8 mouse cellular contexts compared by ENCODE assay signal in genomic region chr7:113607928-113608327, GRCm38 (mm10).
DNase-seq lines count a peak whose midpoint lies in the region; ATAC-seq and TF ChIP-seq lines count a peak whose summit lies in the region.

No protein-coding gene starts in this region.

- no peak overlapping the region for H3K4me3 ChIP-seq in embryonic facial prominence, embryonic 10.5 days
- no peak overlapping the region for H3K4me3 ChIP-seq in hindbrain, postnatal 0 days (ENCODE audit: low read length)
- no peak overlapping the region for H3K4me3 ChIP-seq in midbrain, embryonic 16.5 days (ENCODE audit: low read depth, low read length)

- peaks cover 6% of the 10 kb centered on the region; the same call in 1 of the 2 replicates for H3K4me1 ChIP-seq in embryonic facial prominence, embryonic 10.5 days
- no peaks in the 10 kb centered on the region for H3K4me1 ChIP-seq in hindbrain, postnatal 0 days (ENCODE audit: insufficient read depth, low read length)
- H3K4me1 ChIP-seq in midbrain, embryonic 16.5 days (ENCODE audit: control insufficient read depth, insufficient read depth, low read length) = 0 out of 2 replicates have a peak, but pooled peaks cover 2% of the 10 kb centered on the region

- 40% methylated on average over 9 of the region's 9 CpGs for WGBS in embryonic facial prominence, embryonic 10.5 days
- WGBS in hindbrain, postnatal 0 days = 14% methylated on average over 9 of the region's 9 CpGs
- 34% methylated on average over 9 of the region's 9 CpGs for WGBS in midbrain, embryonic 16.5 days

- H3K27me3 ChIP-seq in embryonic facial prominence, embryonic 10.5 days (replicated peaks; ENCODE audit: low read depth, poor library complexity, severe bottlenecking) = no peaks in the 10 kb centered on the region
- no peaks in the 10 kb centered on the region for H3K27me3 ChIP-seq in hindbrain, postnatal 0 days (ENCODE audit: insufficient read depth, low read length)
- no peaks in the 10 kb centered on the region for H3K27me3 ChIP-seq in midbrain, embryonic 16.5 days (ENCODE audit: control insufficient read depth, insufficient read depth, low read depth, low read length)

- peak overlapping the region; percentile 37; the same call in 1 of the 2 replicates for H3K4me2 ChIP-seq in hindbrain, postnatal 0 days (ENCODE audit: low read depth, low read length)
- no peak overlapping the region for H3K4me2 ChIP-seq in midbrain, embryonic 16.5 days (ENCODE audit: low read length)

- H3K27ac ChIP-seq in embryonic facial prominence, embryonic 10.5 days (replicated peaks) = no peak overlapping the region
- H3K27ac ChIP-seq in hindbrain, postnatal 0 days = peak overlapping the region; percentile 2; the same call in 1 of the 2 replicates
- no peak overlapping the region for H3K27ac ChIP-seq in midbrain, embryonic 16.5 days (ENCODE audit: low read length)

- DNase-seq in adrenal gland, postnatal 14 days = peak; percentile 19
- DNase-seq in adrenal gland, postnatal 4 days (ENCODE audit: low spot score in 2 of 2) = no peak
- DNase-seq in MN1 (ENCODE audit: low spot score) = peak; percentile 73
- peak; percentile 30 for DNase-seq in embryonic facial prominence, embryonic 10.5 days (ENCODE audit: low spot score)
- peak; percentile 76 for DNase-seq in hindbrain, postnatal 0 days (ENCODE audit: low spot score)
- DNase-seq in T-cell, adult 2 months (ENCODE audit: low spot score) = no peak
- DNase-seq in spleen, postnatal 36 days (ENCODE audit: low spot score in 2 of 2) = no peak

- TF ChIP-seq CTCF in hindbrain, postnatal 0 days (IDR thresholded peaks at IDR 0.05; ENCODE audit: low read depth) = peak; percentile 76

- H3K9ac ChIP-seq in hindbrain, postnatal 0 days (replicated peaks; ENCODE audit: low read length) = no peak overlapping the region
- H3K9ac ChIP-seq in midbrain, embryonic 16.5 days (ENCODE audit: low read depth, low read length) = no peak overlapping the region

- no peaks in the 10 kb centered on the region for H3K9me3 ChIP-seq in embryonic facial prominence, embryonic 10.5 days
- H3K9me3 ChIP-seq in hindbrain, postnatal 0 days (ENCODE audit: low read length) = no peaks in the 10 kb centered on the region
- H3K9me3 ChIP-seq in midbrain, embryonic 16.5 days (replicated peaks; ENCODE audit: control insufficient read depth, low read length, poor library complexity, severe bottlenecking) = no peaks in the 10 kb centered on the region; the same call in 1 of the 2 replicates

- no peaks in the 10 kb centered on the region for H3K36me3 ChIP-seq in embryonic facial prominence, embryonic 10.5 days (replicated peaks)
- no peaks in the 10 kb centered on the region for H3K36me3 ChIP-seq in hindbrain, postnatal 0 days (ENCODE audit: insufficient read depth, low read length)
- H3K36me3 ChIP-seq in midbrain, embryonic 16.5 days (ENCODE audit: control insufficient read depth, insufficient read depth, low read length) = no peaks in the 10 kb centered on the region

- ATAC-seq in hindbrain, postnatal 0 days = peak; percentile 78
- ATAC-seq in midbrain, embryonic 16.5 days = 0 out of 2 replicates have a peak, but pooled peaks have one; percentile 45

Comparison
In these comparisons a context has a peak if more than half of its experiments do, and no peak if none do; other contexts are left out.
1. DNase-seq: peak in adrenal gland, postnatal 14 days (single experiment), MN1 (single experiment), embryonic facial prominence, embryonic 10.5 days (single experiment) and hindbrain, postnatal 0 days (single experiment); none in adrenal gland, postnatal 4 days (0 of 2), T-cell, adult 2 months (single experiment) and spleen, postnatal 36 days (0 of 2).